Mouse (Mus musculus): ENCODE measurements around the gene Zfp423. TPM values are rescaled to one million over a fixed set of nuclear protein-coding genes. Genes with fewer than 3 reads are reported as not detected.

Zfp423 gene
- total RNA-seq, 2 experiments from 2014 or later, result 3.6 to 4.9 TPM

Other genes with a start within 250 kb of the Zfp423 start
- gene Cnep1r1, start 159.2 kb upstream of the Zfp423 start, total RNA-seq (2021), result 10 to 100 TPM; 36.0 to 37.5 TPM
- 10 to 100 TPM; 20.6 to 21.7 TPM for gene Heatr3, start 178.3 kb upstream of the Zfp423 start, total RNA-seq (2021)
- 10 to 100 TPM; 17.6 to 19.3 TPM for gene Tent4b, start 239.6 kb upstream of the Zfp423 start, total RNA-seq (2021)